Mouse (Mus musculus): Measurements from ENCODE around the gene Chac2.
"Not testable (repeated sequence)": the region's sequence is repeated elsewhere in the genome, so short reads cannot be mapped to it uniquely, and the experiment has no call there.

The Chac2 gene

GRCm38 (mm10) chr11:30985877-30986624 is at the start of gene Chac2:
Gene Chac2 (minus strand): TSS chr11:30986350.
- peak; percentile 86 for DNase-seq (ENCODE audit: low spot score)

GRCm38 (mm10) chr11:31034958-31035357 is 48.8 kb upstream of the Chac2 start:
- DNase-seq (ENCODE audit: low spot score): no peak

- DNase-seq (ENCODE audit: low spot score): not testable (repeated sequence)
Observed at GRCm38 (mm10) chr11:31017466-31017865, 31.3 kb upstream of the Chac2 start.

- DNase-seq (ENCODE audit: low spot score): not testable (repeated sequence)
Observed at GRCm38 (mm10) chr11:31009668-31010067, 23.5 kb upstream of the Chac2 start.

- DNase-seq (ENCODE audit: low spot score): peak; percentile 96
Observed at GRCm38 (mm10) chr11:31001169-31001908, 15.2 kb upstream of the Chac2 start.

GRCm38 (mm10) chr11:31000028-31000427 is 13.9 kb upstream of the Chac2 start:
- no peak for DNase-seq (ENCODE audit: low spot score)

GRCm38 (mm10) chr11:30998704-30999103 is 12.6 kb upstream of the Chac2 start:
- DNase-seq (ENCODE audit: low spot score): peak; percentile 71

GRCm38 (mm10) chr11:30998199-30998598 is 12.0 kb upstream of the Chac2 start:
- peak; percentile 81 for DNase-seq (ENCODE audit: low spot score)

- no peak for DNase-seq (ENCODE audit: low spot score)
Observed at GRCm38 (mm10) chr11:30996670-30997069, 10.5 kb upstream of the Chac2 start.

GRCm38 (mm10) chr11:30986625-30987017 is 471 bp upstream of the Chac2 start:
- no peak for DNase-seq (ENCODE audit: low spot score)

- no peak for DNase-seq (ENCODE audit: low spot score)
Observed at GRCm38 (mm10) chr11:30985237-30985636, 913 bp downstream of the Chac2 start.

GRCm38 (mm10) chr11:30954279-30954725 is 31.8 kb downstream of the Chac2 start, which contains the start of gene Erlec1:
Gene Erlec1 (minus strand): TSS chr11:30954335.
- peak; percentile 74 for DNase-seq (ENCODE audit: low spot score)

GRCm38 (mm10) chr11:30953469-30954154 is 32.5 kb downstream of the Chac2 start:
- peak; percentile 36 for DNase-seq (ENCODE audit: low spot score)

- DNase-seq (ENCODE audit: low spot score): peak; percentile 47
Observed at GRCm38 (mm10) chr11:30952829-30953228, 33.3 kb downstream of the Chac2 start.

GRCm38 (mm10) chr11:30943522-30943921 is 42.6 kb downstream of the Chac2 start:
- DNase-seq (ENCODE audit: low spot score): no peak

GRCm38 (mm10) chr11:30928498-30928897 is 57.7 kb downstream of the Chac2 start:
- no peak for DNase-seq (ENCODE audit: low spot score)

- peak; percentile 29 for DNase-seq (ENCODE audit: low spot score)
Observed at GRCm38 (mm10) chr11:30928079-30928478, 58.1 kb downstream of the Chac2 start.

Data from c-Kit-positive CD71-positive TER-119-positive erythroid progenitor cells, embryonic 14.5 days (primary cell).